Mouse (Mus musculus) liver, embryonic 12.5 days (tissue): ENCODE results near the gene Zfp277. TPM values are rescaled to one million over a fixed set of nuclear protein-coding genes. Genes with fewer than 3 reads are reported as not detected.

Source experiments
- ATAC-seq: fragments of 200-750 bp; cut with Nextera tagmentation; 2 replicates; pipeline ENCODE4 v1.8.0; 2017; ENCODE audit warnings: moderate number of reproducible peaks, mild to moderate bottlenecking, moderate library complexity
- H3K27ac ChIP-seq: fragments of 300-500 bp; sonication (generic); 2 replicates; pipeline ENCODE4 v1.5.1; 2016; ENCODE audit warnings: mild to moderate bottlenecking
- H3K27me3 ChIP-seq: fragments of 300-500 bp; sonication (generic); replicated peaks from 2 replicates; pipeline ENCODE4 v1.6.1; 2016; ENCODE audit warnings: mild to moderate bottlenecking, moderate library complexity
- H3K36me3 ChIP-seq: fragments of 300-500 bp; sonication (generic); 2 replicates; pipeline ENCODE4 v1.6.1; 2016; ENCODE audit warnings: mild to moderate bottlenecking, moderate library complexity
- H3K4me1 ChIP-seq: fragments of 300-500 bp; sonication (generic); 2 replicates; pipeline ENCODE4 v1.6.1; 2016
- H3K4me2 ChIP-seq: fragments of 300-500 bp; sonication (generic); 2 replicates; pipeline ENCODE4 v1.6.1; 2016; ENCODE audit warnings: mild to moderate bottlenecking, moderate library complexity
- H3K4me3 ChIP-seq: fragments of 300-500 bp; sonication (generic); 2 replicates; pipeline ENCODE4 v1.5.1; 2016; ENCODE audit warnings: mild to moderate bottlenecking, moderate library complexity
- H3K9ac ChIP-seq: fragments of 300-500 bp; sonication (generic); 2 replicates; pipeline ENCODE4 v1.6.1; 2016; ENCODE audit warnings: mild to moderate bottlenecking, moderate library complexity
- H3K9me3 ChIP-seq: fragments of 300-500 bp; sonication (generic); replicated peaks from 2 replicates; pipeline ENCODE4 v1.6.1; 2016; ENCODE audit warnings: mild to moderate bottlenecking, moderate library complexity
- WGBS: fragments of 180-500 bp; shearing (Covaris S2); methylation state at CpG from one replicate; pipeline ENCODE4 v1.1.7; 2016; ENCODE audit not compliant: insufficient replicate concordance; 5-methylcytosine and 5-hydroxymethylcytosine counted together
- polyA plus RNA-seq: library from polyadenylated mRNA; unstranded; fragments of >200 nt; fragmentation: Nextera tagmentation; extraction: Ambion mirVana; gene quantifications from 2 replicates; pipeline ENCODE4 v1.2.1, GENCODE M21; 2016

Gene Zfp277
- polyA plus RNA-seq, 1 experiment from 2014 or later: 12.1 TPM

DNA sequence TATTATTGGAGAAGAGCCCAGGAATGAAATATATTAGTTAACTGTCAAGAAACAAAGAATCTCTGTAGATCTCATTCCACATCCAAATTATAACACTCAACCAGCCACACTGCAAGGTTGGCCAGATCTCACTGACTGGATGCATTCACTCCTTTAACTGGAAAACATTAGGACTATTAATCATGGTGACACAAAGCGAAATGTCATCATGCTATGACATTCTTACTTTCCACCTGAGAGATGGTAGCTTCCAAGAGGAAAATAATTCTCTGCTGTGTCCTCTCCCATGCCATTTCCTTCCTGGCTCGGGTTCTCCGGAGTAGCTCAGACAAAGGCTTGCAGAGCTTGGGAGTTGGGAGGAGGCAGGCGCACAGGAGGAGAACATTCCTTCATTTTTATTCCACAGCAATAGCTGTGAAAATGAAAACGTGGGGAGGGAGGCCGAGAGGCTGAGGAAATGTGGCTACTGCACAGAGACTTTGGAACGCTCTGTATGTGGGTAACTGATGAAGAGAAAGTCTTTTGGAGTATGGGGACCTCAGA, 17.1 kb upstream of the Zfp277 start:
- WGBS: 47% methylated on average over 7 of the region's 7 CpGs
- no peaks in the 10 kb centered on the region for H3K27me3 ChIP-seq
- H3K9me3 ChIP-seq: no peaks in the 10 kb centered on the region
- H3K9ac ChIP-seq: no peak overlapping the region
- H3K4me1 ChIP-seq: no peaks in the 10 kb centered on the region
- H3K27ac ChIP-seq: no peak overlapping the region
- no peaks in the 10 kb centered on the region for H3K36me3 ChIP-seq
- H3K4me3 ChIP-seq: no peak overlapping the region
- no peak for ATAC-seq
- no peak overlapping the region for H3K4me2 ChIP-seq

DNA sequence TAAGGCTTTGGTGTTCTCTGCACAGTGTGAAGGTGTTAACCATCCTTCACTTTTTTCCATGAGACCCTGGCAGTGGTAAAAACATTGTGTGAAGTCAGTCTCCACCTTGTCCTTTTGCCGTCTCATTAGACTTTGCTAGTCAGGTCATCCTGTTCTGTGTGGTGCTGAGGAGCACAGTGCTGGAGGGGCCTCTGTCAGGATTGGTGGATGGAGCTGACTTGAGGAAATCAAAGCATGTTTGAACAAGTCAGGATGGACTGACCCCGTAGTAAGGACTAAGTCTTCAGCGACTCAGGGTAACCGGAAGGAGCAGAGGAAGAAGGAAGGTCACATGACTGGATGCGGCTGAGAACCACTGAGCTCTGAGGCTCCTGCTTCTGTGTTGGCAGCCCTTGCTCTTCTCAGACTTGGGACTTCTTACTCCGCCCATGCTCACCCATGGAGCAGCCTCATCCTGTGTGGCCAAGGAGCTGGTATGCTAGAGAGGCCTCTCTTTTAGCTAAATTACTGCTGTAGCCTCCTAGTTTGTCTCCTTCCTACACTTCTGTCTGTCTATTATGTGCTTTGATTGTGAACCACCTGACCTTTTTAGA, 14.1 kb upstream of the Zfp277 start:
- no peaks in the 10 kb centered on the region for H3K27me3 ChIP-seq
- no peaks in the 10 kb centered on the region for H3K9me3 ChIP-seq
- H3K4me3 ChIP-seq: no peak overlapping the region
- H3K36me3 ChIP-seq: no peaks in the 10 kb centered on the region
- no peak overlapping the region for H3K27ac ChIP-seq
- H3K4me2 ChIP-seq: no peak overlapping the region
- H3K9ac ChIP-seq: no peak overlapping the region
- no peaks in the 10 kb centered on the region for H3K4me1 ChIP-seq
- ATAC-seq: no peak
- 41% methylated on average over 6 of the region's 6 CpGs for WGBS

DNA sequence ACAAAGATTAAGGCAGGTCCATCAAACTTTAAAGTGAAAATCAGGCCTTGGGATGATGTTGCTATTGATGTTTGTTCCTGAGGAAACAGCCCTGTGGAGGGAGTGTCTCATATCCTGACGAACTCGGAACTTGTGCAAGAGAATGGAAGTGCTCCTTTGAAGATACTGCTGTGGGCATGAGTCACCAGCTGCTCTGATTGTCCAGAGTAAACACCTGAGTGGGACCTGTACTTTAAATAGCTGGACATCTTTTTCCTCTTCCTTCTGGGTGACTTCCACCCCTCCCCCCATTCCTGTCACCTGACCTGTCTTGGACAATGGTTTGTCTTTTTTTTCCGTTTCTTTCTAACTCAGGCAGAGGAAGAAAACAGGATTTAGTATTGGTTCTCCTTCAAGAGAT, 13.3 kb upstream of the Zfp277 start:
- no peak overlapping the region for H3K4me3 ChIP-seq
- WGBS: 50% methylated on average over 3 of the region's 3 CpGs
- no peaks in the 10 kb centered on the region for H3K9me3 ChIP-seq
- no peaks in the 10 kb centered on the region for H3K27me3 ChIP-seq
- ATAC-seq: no peak
- H3K4me2 ChIP-seq: no peak overlapping the region
- no peaks in the 10 kb centered on the region for H3K4me1 ChIP-seq
- H3K27ac ChIP-seq: no peak overlapping the region
- no peaks in the 10 kb centered on the region for H3K36me3 ChIP-seq
- no peak overlapping the region for H3K9ac ChIP-seq

DNA sequence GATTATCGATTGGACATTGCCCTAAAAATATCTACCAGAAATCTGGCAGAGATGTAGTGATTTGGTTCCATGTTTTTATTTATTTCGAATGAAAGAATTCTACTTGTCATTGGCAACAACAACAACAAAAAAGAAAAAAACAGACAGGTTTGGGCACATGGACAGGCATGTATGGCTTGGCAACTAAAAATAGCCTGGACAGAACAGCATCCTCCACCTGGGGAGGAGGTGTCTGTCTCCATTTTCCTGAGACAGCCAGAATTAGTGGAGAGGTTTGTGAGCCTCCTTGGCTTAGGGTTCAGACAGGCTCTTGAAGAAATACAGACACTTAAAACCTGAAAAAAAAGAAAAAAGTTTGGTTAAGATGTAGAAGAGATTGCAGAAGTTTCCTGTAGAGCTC, 10.8 kb upstream of the Zfp277 start:
- Histone ChIP-seq H3K4me2 (no peak overlapping the region), H3K9me3 (no peaks in the 10 kb centered on the region), H3K27ac (no peak overlapping the region), H3K27me3 (no peaks in the 10 kb centered on the region), H3K36me3 (no peaks in the 10 kb centered on the region), H3K4me1 (no peaks in the 10 kb centered on the region), H3K9ac (no peak overlapping the region), H3K4me3 (no peak overlapping the region)
- 77% methylated on average over 2 of the region's 2 CpGs for WGBS
- no peak for ATAC-seq

DNA sequence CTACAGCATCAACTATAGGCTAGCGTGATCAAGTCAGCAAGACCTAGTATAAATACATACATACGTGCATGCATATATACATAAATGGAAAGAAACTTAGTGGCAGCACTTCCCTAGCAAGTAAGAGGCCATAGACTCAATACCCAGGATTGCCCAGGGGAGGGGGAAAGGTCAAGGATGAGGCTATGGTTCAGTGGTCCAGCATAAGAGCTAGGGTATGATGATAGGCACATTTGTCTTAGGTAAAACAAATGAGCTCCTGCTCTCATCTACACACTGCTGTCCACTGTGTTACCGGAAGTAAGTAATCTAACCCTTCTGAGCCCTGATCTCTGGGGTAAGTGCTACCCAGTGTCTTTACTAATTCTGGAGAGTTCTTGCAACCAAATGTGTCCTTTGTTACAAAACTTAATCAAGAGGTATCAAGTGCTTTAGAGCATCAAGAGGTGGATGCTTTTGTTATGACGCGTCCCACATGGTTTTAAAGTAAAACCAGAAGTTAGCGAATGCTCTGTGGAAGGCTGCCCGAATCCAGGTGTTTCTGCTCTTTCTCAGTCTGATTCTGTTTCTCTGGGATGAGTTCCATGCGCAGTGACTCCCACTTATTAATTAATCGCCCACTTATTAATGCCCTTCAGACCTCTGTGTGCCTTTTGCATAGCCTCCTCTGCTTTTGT, 3.6 kb upstream of the Zfp277 start:
- no peaks in the 10 kb centered on the region for H3K9me3 ChIP-seq
- no peak overlapping the region for H3K4me3 ChIP-seq
- no peak overlapping the region for H3K4me2 ChIP-seq
- no peak overlapping the region for H3K9ac ChIP-seq
- H3K27ac ChIP-seq: no peak overlapping the region
- H3K36me3 ChIP-seq: no peaks in the 10 kb centered on the region
- 70% methylated on average over 9 of the region's 9 CpGs for WGBS
- H3K27me3 ChIP-seq: peaks cover 36% of the 10 kb centered on the region
- H3K4me1 ChIP-seq: peaks cover 15% of the 10 kb centered on the region
- no peak for ATAC-seq

DNA sequence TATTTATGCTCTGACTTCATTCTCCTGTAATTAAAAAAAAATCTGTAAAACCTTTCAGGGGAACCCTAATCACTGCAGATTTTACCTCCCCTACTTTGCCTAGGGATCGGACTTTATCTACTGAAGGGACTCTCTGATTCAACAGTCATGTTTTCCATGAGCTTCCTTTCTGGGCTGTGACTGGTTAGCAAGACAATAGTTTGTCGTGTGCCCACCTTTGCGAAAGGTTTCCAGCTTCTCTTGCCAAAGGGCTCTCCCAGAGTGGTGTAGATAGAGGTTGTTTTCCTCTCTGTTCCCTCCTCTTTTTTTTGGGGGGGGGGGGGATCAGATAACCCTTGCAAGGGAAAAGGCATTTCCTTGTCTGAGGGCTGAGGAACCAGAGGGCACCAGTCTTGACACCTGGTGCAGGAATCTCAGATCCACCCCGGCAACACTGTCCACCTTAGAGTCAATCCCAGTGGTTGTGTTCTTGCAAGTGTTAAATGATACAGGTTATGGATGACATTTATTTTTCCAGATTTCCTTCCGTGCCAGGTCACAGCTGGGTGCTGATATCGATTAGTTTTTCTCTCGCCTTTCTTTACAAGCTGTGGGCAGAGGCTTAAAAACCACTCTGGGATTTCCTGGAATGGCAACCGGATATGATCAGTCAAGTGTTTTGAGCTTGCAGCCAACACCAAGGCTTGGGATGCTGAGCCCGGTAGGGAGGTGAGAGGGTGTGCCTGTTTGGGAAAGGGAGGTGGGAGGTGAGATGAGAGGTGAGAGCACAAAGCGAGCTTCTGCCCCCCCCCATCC, 2.1 kb upstream of the Zfp277 start:
- peaks cover 36% of the 10 kb centered on the region for H3K27me3 ChIP-seq
- H3K27ac ChIP-seq: no peak overlapping the region
- no peaks in the 10 kb centered on the region for H3K9me3 ChIP-seq
- no peaks in the 10 kb centered on the region for H3K36me3 ChIP-seq
- no peak overlapping the region for H3K9ac ChIP-seq
- H3K4me1 ChIP-seq: peaks cover 15% of the 10 kb centered on the region
- peak overlapping the region; percentile 80 for H3K4me3 ChIP-seq
- WGBS: 7% methylated on average over 10 of the region's 10 CpGs
- peak overlapping the region; percentile 97 for H3K4me2 ChIP-seq
- no peak for ATAC-seq

DNA sequence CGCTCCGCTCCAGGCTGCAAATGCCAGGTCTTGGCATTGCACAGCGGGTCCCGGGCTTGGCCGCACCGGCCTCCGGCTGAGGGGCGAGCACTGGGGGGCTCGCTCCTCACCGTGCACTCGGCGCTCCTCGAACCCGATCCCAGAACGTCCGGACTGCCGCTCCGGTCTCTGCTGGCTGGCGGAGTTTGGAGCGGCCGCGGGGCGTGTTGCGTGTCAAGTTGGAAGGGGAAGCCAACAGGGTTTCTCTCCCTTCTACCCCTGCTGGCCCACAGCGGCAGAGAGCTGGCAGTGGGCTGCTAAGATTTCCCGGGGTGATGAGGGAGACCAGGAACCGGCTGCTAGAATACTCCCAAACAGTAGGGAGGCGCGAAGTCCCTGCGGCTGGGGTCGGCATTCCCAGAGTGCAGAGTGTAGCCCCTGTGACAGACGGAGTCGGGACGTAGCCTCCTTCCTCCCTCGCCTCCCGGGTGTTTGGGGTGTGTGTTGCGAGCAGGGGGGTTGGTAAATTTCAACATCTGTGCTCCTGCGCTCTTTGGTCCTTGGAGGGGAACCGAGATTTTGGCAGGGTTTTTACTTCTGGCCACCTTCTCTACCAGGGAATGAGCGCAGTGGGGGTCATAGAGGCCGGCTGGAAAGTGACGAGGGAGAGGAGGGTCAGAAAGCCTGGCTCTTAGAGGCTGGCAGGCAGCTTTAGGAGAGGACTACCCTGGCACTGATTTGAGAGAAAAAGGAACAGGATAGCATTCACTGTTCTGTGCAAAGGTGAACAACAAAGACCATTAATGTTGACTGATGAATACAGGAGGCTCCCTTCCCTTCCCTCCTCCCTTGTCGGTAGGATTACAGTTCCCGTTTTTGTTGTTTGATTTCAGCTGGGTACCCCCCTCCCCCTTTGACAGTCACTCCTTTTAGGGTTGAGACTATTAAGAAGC, 1.0 kb upstream of the Zfp277 start:
- no peak for ATAC-seq
- WGBS: 2% methylated on average over 44 of the region's 44 CpGs
- Histone ChIP-seq H3K9ac (peak overlapping the region; percentile 70), H3K4me3 (peak overlapping the region; percentile 80), H3K27me3 (peaks cover 36% of the 10 kb centered on the region), H3K4me1 (peaks cover 17% of the 10 kb centered on the region), H3K36me3 (no peaks in the 10 kb centered on the region), H3K27ac (no peak overlapping the region), H3K4me2 (peak overlapping the region; percentile 97), H3K9me3 (no peaks in the 10 kb centered on the region)

DNA sequence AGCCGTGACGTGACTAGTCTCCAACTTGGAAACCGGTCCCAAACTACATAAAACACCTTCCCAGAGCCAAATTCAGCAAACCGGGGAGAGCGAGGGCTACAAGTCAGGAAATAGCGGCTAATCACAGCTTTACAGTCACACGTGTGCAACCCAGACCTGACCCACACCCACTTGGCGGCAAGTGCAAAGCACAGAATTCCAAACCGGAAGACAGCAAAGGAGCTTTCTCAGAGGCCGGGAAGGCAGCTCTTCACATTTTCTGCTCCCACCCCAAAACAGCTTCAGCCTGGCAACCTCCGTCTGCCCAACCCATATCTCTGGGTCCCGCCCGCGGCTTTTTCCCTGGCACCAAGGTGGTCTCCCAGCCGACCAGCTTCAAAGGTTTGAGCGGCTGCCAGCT, 496 bp downstream of the Zfp277 start:
- Histone ChIP-seq H3K9ac (peak overlapping the region; percentile 69), H3K4me2 (peak overlapping the region; percentile 97), H3K4me3 (peak overlapping the region; percentile 80), H3K9me3 (no peaks in the 10 kb centered on the region), H3K27ac (no peak overlapping the region; the same call in 1 of the 2 replicates), H3K27me3 (peaks cover 36% of the 10 kb centered on the region), H3K4me1 (peaks cover 17% of the 10 kb centered on the region), H3K36me3 (no peaks in the 10 kb centered on the region)
- 2% methylated on average over 16 of the region's 16 CpGs for WGBS
- peak; percentile 22 for ATAC-seq

DNA sequence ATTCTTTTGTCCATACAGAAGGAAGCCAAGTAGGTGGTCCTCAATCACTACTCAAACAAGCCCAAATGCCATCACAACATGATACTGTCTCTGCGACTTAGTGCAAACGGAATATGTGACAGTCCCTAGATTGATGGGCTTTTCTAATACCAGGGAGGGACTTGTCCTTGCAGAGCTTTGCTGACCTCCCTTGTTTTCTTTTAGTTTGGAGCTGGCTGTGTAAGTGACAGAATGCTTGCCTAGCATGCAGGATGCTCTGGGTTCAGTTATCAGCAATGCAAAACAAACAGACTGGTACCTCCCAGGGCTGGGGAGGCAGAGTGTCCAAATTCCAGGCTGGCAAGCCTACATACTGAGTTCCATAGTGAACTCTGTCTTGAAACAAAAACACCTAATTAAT, 7.7 kb downstream of the Zfp277 start:
- H3K9ac ChIP-seq: no peak overlapping the region
- no peak overlapping the region for H3K4me2 ChIP-seq
- H3K27me3 ChIP-seq: no peaks in the 10 kb centered on the region
- H3K36me3 ChIP-seq: no peaks in the 10 kb centered on the region
- H3K4me1 ChIP-seq: peaks cover 9% of the 10 kb centered on the region; the same call in 1 of the 2 replicates
- H3K9me3 ChIP-seq: no peaks in the 10 kb centered on the region
- H3K27ac ChIP-seq: no peak overlapping the region
- 60% methylated on average over 2 of the region's 2 CpGs for WGBS
- no peak overlapping the region for H3K4me3 ChIP-seq
- no peak for ATAC-seq

DNA sequence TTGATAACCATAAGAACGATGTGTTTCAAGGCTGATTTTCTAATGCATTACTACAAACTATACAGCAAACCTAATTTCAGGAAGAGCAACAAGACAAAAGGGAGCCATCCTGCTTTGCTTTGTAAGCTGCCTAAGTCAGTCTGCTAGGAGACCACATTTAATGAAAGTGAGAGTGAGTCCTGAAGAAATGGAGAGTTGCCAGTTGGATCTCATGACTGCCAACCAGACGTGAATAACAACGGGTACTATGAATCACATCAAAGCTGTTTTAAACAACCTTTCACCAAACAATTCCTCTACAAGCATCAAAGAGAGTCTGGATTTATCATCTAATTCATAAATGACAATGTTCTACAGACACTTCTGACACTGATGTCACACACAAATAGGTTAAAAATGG, 11.6 kb downstream of the Zfp277 start:
- H3K36me3 ChIP-seq: no peaks in the 10 kb centered on the region
- H3K9ac ChIP-seq: no peak overlapping the region
- peaks cover 19% of the 10 kb centered on the region; the same call in 1 of the 2 replicates for H3K4me1 ChIP-seq
- H3K9me3 ChIP-seq: no peaks in the 10 kb centered on the region
- 62% methylated on average over 3 of the region's 3 CpGs for WGBS
- no peak overlapping the region for H3K4me3 ChIP-seq
- ATAC-seq: no peak
- H3K4me2 ChIP-seq: no peak overlapping the region
- H3K27me3 ChIP-seq: no peaks in the 10 kb centered on the region
- H3K27ac ChIP-seq: no peak overlapping the region

DNA sequence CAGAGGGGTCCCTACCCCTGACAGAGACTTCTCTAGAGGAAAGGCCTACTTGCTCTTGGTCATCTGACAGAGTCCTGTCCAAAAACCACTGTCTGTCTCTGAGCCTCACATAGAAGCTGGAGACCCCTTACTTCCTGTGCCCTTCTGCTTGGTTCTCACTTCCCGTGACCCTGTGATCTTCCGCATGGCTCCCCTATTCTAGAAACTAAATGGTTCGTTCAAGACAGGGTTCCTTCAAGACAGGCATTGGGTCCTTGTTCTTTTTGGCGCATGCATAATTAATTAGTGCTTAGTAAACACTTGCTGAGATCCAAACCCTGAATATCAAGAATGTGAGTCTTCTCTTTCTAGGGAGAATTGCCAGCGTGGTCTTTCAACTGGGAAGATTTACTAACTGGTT, 14.6 kb downstream of the Zfp277 start:
- H3K27me3 ChIP-seq: no peaks in the 10 kb centered on the region
- no peak overlapping the region for H3K9ac ChIP-seq
- no peaks in the 10 kb centered on the region for H3K36me3 ChIP-seq
- H3K27ac ChIP-seq: no peak overlapping the region
- no peaks in the 10 kb centered on the region for H3K9me3 ChIP-seq
- H3K4me2 ChIP-seq: no peak overlapping the region
- ATAC-seq: no peak
- peaks cover 25% of the 10 kb centered on the region; the same call in 1 of the 2 replicates for H3K4me1 ChIP-seq
- 57% methylated on average over 5 of the region's 5 CpGs for WGBS
- no peak overlapping the region for H3K4me3 ChIP-seq
